Mouse (Mus musculus): ENCODE data around the gene Krtap4-9. TPM values are rescaled to one million over a fixed set of nuclear protein-coding genes. Genes with fewer than 3 reads are reported as not detected.
"Not testable (repeated sequence)": the region's sequence is repeated elsewhere in the genome, so short reads cannot be mapped to it uniquely, and the experiment has no call there.

Krtap4-9 gene
- not detected in 2 replicates for polyA plus RNA-seq (2012; rRNA removed)

DNA sequence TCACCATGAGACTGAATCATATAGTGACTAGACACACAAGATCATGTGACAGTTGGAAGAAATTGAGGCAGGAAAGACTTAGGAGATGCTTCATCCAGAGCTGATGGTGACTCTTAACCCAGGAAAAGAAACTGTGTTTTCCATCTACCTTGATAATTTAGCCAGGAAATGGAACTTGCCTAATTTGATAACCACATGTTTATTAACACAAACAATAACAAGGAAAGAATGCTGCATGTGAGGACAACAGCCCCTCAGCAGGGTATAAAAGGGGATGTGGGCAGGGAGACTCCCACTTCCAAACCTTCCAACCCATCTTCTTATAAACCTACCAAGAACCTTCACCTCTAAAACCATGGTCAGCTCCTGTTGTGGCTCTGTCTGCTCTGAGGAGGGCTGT is at the start of gene Krtap4-9:
TSS of gene Krtap4-9 (plus strand) at position 301 of the 400 bp plus-strand sequence.
- not testable (repeated sequence) for H3K27ac ChIP-seq (ENCODE audit: insufficient read depth, low read length); H3K4me3 ChIP-seq (replicated peaks; ENCODE audit: insufficient read depth, low read depth, low read length); H3K4me1 ChIP-seq (ENCODE audit: control insufficient read depth, insufficient read depth, low read length); DNase-seq; H3K27me3 ChIP-seq (ENCODE audit: control insufficient read depth, insufficient read depth, low read length)

- no peak for DNase-seq
- Histone ChIP-seq H3K4me3 (replicated peaks; ENCODE audit: insufficient read depth, low read depth, low read length) (no peak overlapping the region), H3K4me1 (ENCODE audit: control insufficient read depth, insufficient read depth, low read length) (no peaks in the 10 kb centered on the region), H3K27me3 (ENCODE audit: control insufficient read depth, insufficient read depth, low read length) (no peaks in the 10 kb centered on the region), H3K27ac (ENCODE audit: insufficient read depth, low read length) (no peak overlapping the region)
- WGBS: 84% methylated on average over 3 of the region's 3 CpGs
- TF ChIP-seq POLR2A (IDR thresholded peaks at IDR 0.05; ENCODE audit: borderline replicate concordance, insufficient read depth, low read length): no peak
- TF ChIP-seq CTCF (IDR thresholded peaks at IDR 0.05; ENCODE audit: borderline replicate concordance, insufficient read depth, low read depth, low read length): no peak
Observed at GRCm38 (mm10) chr11:99743985-99744384, 41.0 kb upstream of the Krtap4-9 start.

DNA sequence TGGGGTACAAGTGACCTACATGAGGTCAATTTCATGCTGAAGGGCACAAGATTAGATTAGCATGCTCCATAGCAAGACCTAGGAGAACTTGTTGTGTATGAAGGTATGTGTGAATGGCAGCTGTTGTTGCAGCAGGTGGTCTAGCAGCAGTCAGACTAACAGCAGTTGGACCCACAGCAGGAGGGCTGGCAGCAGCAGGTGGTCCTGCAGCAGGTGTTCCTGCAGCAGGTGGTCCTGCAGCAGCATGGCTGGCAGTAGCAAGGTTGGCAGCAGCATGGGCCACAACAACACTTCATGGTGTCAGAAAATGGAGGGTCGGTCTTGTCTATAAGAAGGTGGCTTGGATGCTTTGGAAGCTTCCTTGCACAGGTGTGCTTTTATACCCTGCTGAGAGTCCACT is 26.1 kb upstream of the Krtap4-9 start:
- Histone ChIP-seq H3K27me3 (ENCODE audit: control insufficient read depth, insufficient read depth, low read length) (no peaks in the 10 kb centered on the region), H3K27ac (ENCODE audit: insufficient read depth, low read length) (no peak overlapping the region), H3K4me3 (replicated peaks; ENCODE audit: insufficient read depth, low read depth, low read length) (no peak overlapping the region), H3K4me1 (ENCODE audit: control insufficient read depth, insufficient read depth, low read length) (no peaks in the 10 kb centered on the region)
- no peak for DNase-seq
- 78% methylated on average over 1 of the region's 1 CpGs for WGBS
- TF ChIP-seq CTCF (IDR thresholded peaks at IDR 0.05; ENCODE audit: borderline replicate concordance, insufficient read depth, low read depth, low read length): no peak
- TF ChIP-seq POLR2A (IDR thresholded peaks at IDR 0.05; ENCODE audit: borderline replicate concordance, insufficient read depth, low read length): no peak

GRCm38 (mm10) chr11:99768410-99768809 is 16.6 kb upstream of the Krtap4-9 start:
- no peak for TF ChIP-seq CTCF (IDR thresholded peaks at IDR 0.05; ENCODE audit: borderline replicate concordance, insufficient read depth, low read depth, low read length)
- TF ChIP-seq POLR2A (IDR thresholded peaks at IDR 0.05; ENCODE audit: borderline replicate concordance, insufficient read depth, low read length): no peak
- no peak overlapping the region for H3K4me3 ChIP-seq (replicated peaks; ENCODE audit: insufficient read depth, low read depth, low read length)
- no peaks in the 10 kb centered on the region for H3K27me3 ChIP-seq (ENCODE audit: control insufficient read depth, insufficient read depth, low read length)
- no peak overlapping the region for H3K27ac ChIP-seq (ENCODE audit: insufficient read depth, low read length)
- H3K4me1 ChIP-seq (ENCODE audit: control insufficient read depth, insufficient read depth, low read length): no peaks in the 10 kb centered on the region
- WGBS: 82% methylated on average over 2 of the region's 2 CpGs
- DNase-seq: no peak

DNA sequence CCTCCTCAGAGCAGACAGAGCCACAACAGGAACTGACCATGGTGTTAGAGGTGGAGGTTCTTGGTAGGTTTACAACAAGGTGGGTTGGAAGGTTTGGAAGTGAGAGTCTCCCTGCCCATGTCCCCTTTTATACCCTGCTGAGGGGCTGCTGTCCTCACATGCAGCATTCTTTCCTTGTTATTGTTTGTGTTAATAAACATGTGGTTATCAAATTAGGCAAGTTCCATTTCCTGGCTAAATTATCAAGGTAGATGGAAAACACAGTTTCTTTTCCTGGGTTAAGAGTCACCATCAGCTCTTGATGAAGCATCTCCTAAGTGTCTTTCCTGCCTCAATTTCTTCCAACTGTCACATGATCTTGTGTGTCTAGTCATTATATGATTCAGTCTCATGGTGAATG is 12.2 kb upstream of the Krtap4-9 start, which contains the start of gene Gm11595:
TSS of gene Gm11595 (minus strand) at position 101 of the 400 bp plus-strand sequence.
- not testable (repeated sequence) for DNase-seq; H3K4me3 ChIP-seq (replicated peaks; ENCODE audit: insufficient read depth, low read depth, low read length); H3K27me3 ChIP-seq (ENCODE audit: control insufficient read depth, insufficient read depth, low read length); H3K4me1 ChIP-seq (ENCODE audit: control insufficient read depth, insufficient read depth, low read length); H3K27ac ChIP-seq (ENCODE audit: insufficient read depth, low read length)

DNA sequence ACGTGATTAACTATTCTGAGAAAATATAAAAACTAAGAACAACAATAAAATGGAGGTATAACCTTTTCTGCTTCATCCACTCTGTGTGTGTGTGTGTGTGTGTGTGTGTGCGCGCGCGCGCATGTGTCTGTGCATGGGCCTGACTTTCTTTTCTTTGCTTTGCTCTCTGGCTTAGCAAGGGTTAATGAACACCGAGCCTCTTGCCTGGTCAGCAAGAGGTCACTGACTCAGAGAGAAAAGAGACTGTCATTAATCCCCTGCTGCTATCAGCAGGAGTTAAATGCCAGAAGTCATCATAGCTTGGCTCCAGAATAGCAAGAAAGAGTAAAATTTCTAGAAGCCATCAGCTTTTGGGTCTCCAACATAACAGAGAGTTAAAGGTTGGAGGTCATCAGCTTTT is 6.6 kb upstream of the Krtap4-9 start:
- TF ChIP-seq POLR2A (IDR thresholded peaks at IDR 0.05; ENCODE audit: borderline replicate concordance, insufficient read depth, low read length) (no peak), CTCF (IDR thresholded peaks at IDR 0.05; ENCODE audit: borderline replicate concordance, insufficient read depth, low read depth, low read length) (no peak)
- Histone ChIP-seq H3K4me1 (ENCODE audit: control insufficient read depth, insufficient read depth, low read length) (no peaks in the 10 kb centered on the region), H3K4me3 (replicated peaks; ENCODE audit: insufficient read depth, low read depth, low read length) (no peak overlapping the region), H3K27me3 (ENCODE audit: control insufficient read depth, insufficient read depth, low read length) (no peaks in the 10 kb centered on the region), H3K27ac (ENCODE audit: insufficient read depth, low read length) (no peak overlapping the region)
- no peak for DNase-seq
- WGBS: 68% methylated on average over 7 of the region's 7 CpGs

- H3K4me3 ChIP-seq (replicated peaks; ENCODE audit: insufficient read depth, low read depth, low read length): no peak within 1 kb of the TSS
- no peak for TF ChIP-seq POLR2A (IDR thresholded peaks at IDR 0.05; ENCODE audit: borderline replicate concordance, insufficient read depth, low read length)
- TF ChIP-seq CTCF (IDR thresholded peaks at IDR 0.05; ENCODE audit: borderline replicate concordance, insufficient read depth, low read depth, low read length): no peak
- no peak for DNase-seq
- no peaks in the 10 kb centered on the region for H3K4me1 ChIP-seq (ENCODE audit: control insufficient read depth, insufficient read depth, low read length)
- no peaks in the 10 kb centered on the region for H3K27me3 ChIP-seq (ENCODE audit: control insufficient read depth, insufficient read depth, low read length)
- no peak within 1 kb of the TSS for H3K27ac ChIP-seq (ENCODE audit: insufficient read depth, low read length)
- WGBS: 97% methylated on average over 2 of the region's 2 CpGs
Observed at GRCm38 (mm10) chr11:99780604-99781003, 4.4 kb upstream of the Krtap4-9 start, which contains the start of gene Krtap4-8. TSS of gene Krtap4-8 (minus strand) at chr11:99780704.

DNA sequence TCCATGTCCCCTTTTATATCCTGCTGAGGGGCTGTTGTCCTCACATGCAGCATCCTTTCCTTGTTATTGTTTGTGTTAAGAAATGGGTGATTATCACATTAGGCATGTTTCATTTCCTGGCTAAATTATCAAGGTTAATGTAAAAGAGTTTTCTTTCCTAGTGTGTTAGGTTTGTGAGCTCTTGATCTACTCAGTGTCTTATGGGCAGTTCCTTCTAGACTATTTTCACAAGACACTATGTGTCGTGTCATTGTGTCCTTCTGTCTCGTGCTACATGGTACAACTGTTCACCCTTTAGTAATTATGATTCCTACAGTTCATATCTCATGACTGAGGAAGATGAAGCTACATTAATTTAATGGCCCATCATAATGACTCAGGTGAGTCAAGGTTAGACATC is 8.4 kb downstream of the Krtap4-9 start, which contains the start of gene Gm11596:
TSS of gene Gm11596 (minus strand) at position 101 of the 400 bp plus-strand sequence.
- no peak within 1 kb of the TSS for H3K4me3 ChIP-seq (replicated peaks; ENCODE audit: insufficient read depth, low read depth, low read length)
- WGBS: 76% methylated on average over 2 of the region's 2 CpGs
- no peaks in the 10 kb centered on the region for H3K4me1 ChIP-seq (ENCODE audit: control insufficient read depth, insufficient read depth, low read length)
- no peak within 1 kb of the TSS for H3K27ac ChIP-seq (ENCODE audit: insufficient read depth, low read length)
- DNase-seq: no peak
- TF ChIP-seq POLR2A (IDR thresholded peaks at IDR 0.05; ENCODE audit: borderline replicate concordance, insufficient read depth, low read length) (no peak), CTCF (IDR thresholded peaks at IDR 0.05; ENCODE audit: borderline replicate concordance, insufficient read depth, low read depth, low read length) (no peak)
- H3K27me3 ChIP-seq (ENCODE audit: control insufficient read depth, insufficient read depth, low read length): no peaks in the 10 kb centered on the region

GRCm38 (mm10) chr11:99798832-99799231 is 13.8 kb downstream of the Krtap4-9 start, which contains the start of gene Gm11569:
TSS of gene Gm11569 (minus strand) at chr11:99798932.
- not testable (repeated sequence) for H3K27me3 ChIP-seq (ENCODE audit: control insufficient read depth, insufficient read depth, low read length)
- WGBS: no CpG with 5 or more reads among the region's 1 CpGs

GRCm38 (mm10) chr11:99804346-99804745 is 19.3 kb downstream of the Krtap4-9 start, which contains the start of gene Gm11554:
TSS of gene Gm11554 (minus strand) at chr11:99804446.
- not testable (repeated sequence) for H3K4me1 ChIP-seq (ENCODE audit: control insufficient read depth, insufficient read depth, low read length); H3K27ac ChIP-seq (ENCODE audit: insufficient read depth, low read length); DNase-seq; H3K4me3 ChIP-seq (replicated peaks; ENCODE audit: insufficient read depth, low read depth, low read length); H3K27me3 ChIP-seq (ENCODE audit: control insufficient read depth, insufficient read depth, low read length)
- no CpG with 5 or more reads among the region's 1 CpGs for WGBS

More at GRCm38 (mm10) chr11:99798832-99799231, 13.8 kb downstream of the Krtap4-9 start, which contains the start of gene Gm11569:
- not testable (repeated sequence) for H3K4me1 ChIP-seq (ENCODE audit: control insufficient read depth, insufficient read depth, low read length); H3K4me3 ChIP-seq (replicated peaks; ENCODE audit: insufficient read depth, low read depth, low read length); DNase-seq; H3K27ac ChIP-seq (ENCODE audit: insufficient read depth, low read length)

- DNase-seq; H3K4me1 ChIP-seq (ENCODE audit: control insufficient read depth, insufficient read depth, low read length); H3K27ac ChIP-seq (ENCODE audit: insufficient read depth, low read length); H3K4me3 ChIP-seq (replicated peaks; ENCODE audit: insufficient read depth, low read depth, low read length); H3K27me3 ChIP-seq (ENCODE audit: control insufficient read depth, insufficient read depth, low read length): not testable (repeated sequence)
Observed at GRCm38 (mm10) chr11:99809792-99810191, 24.8 kb downstream of the Krtap4-9 start, which contains the start of gene Krtap4-13. TSS of gene Krtap4-13 (minus strand) at chr11:99809892.

DNA sequence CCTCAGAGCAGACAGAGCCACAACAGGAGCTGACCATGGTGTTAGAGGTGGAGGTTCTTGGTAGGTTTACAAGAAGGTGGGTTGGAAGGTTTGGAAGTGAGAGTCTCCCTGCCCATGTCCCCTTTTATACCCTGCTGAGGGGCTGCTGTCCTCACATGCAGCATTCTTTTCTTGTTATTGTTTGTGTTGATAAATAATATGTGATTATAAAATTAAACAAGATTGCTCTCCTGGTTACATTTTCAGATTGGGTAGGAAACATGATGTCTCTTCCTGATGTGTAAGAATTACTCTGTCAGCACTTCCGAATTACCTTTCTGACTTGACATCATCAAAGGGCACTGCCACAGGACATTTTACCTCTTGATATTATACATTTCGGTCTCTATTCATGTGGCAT is 30.6 kb downstream of the Krtap4-9 start, which contains the start of gene Gm11564:
TSS of gene Gm11564 (minus strand) at position 101 of the 400 bp plus-strand sequence.
- H3K4me3 ChIP-seq (replicated peaks; ENCODE audit: insufficient read depth, low read depth, low read length); H3K27me3 ChIP-seq (ENCODE audit: control insufficient read depth, insufficient read depth, low read length); DNase-seq; H3K4me1 ChIP-seq (ENCODE audit: control insufficient read depth, insufficient read depth, low read length); H3K27ac ChIP-seq (ENCODE audit: insufficient read depth, low read length): not testable (repeated sequence)
- WGBS: 89% methylated on average over 2 of the region's 2 CpGs
